Mouse (Mus musculus): ENCODE measurements at regions not wholly inside any gene's neighbourhood (a gene's known extent, or its start where the extent isn't known, plus 50 kb on each side); places are given as distances from the start of the nearest gene placed in this dataset.

- no peak for TF ChIP-seq CTCF (IDR thresholded peaks at IDR 0.05; ENCODE audit: borderline replicate concordance, control insufficient read depth, extremely low read depth, insufficient read depth, low read length, poor library complexity)
- TF ChIP-seq POLR2A (IDR thresholded peaks at IDR 0.05; ENCODE audit: control insufficient read depth, extremely low read depth, insufficient read depth, low read length, poor library complexity) = no peak
These were observed 1308.0 kb upstream of the A1bg start for GRCm38 (mm10) chr15:62230773-62231172.
